Mouse (Mus musculus) forebrain, embryonic 12.5 days (tissue): ENCODE measurements around the gene Tmem160. TPM values are rescaled to one million over a fixed set of nuclear protein-coding genes. Genes with fewer than 3 reads are reported as not detected.

Experiments
- ATAC-seq: fragments of 200-750 bp; cut with Nextera tagmentation; 2 replicates; pipeline ENCODE4 v1.8.0; 2017; ENCODE audit warnings: moderate TSS enrichment; ENCODE audit not compliant: low FRiP score
- H3K27ac ChIP-seq: fragments of 300-500 bp; sonication (generic); 2 replicates; pipeline ENCODE4 v1.5.1; 2016; ENCODE audit warnings: mild to moderate bottlenecking
- H3K27me3 ChIP-seq: fragments of 300-500 bp; sonication (generic); 2 replicates; pipeline ENCODE4 v1.6.1; 2016; ENCODE audit warnings: mild to moderate bottlenecking
- H3K36me3 ChIP-seq: fragments of 300-500 bp; sonication (generic); replicated peaks from 2 replicates; pipeline ENCODE4 v1.6.1; 2016; ENCODE audit warnings: mild to moderate bottlenecking
- H3K4me1 ChIP-seq: fragments of 300-500 bp; sonication (generic); 2 replicates; pipeline ENCODE4 v1.6.1; 2016
- H3K4me2 ChIP-seq: fragments of 300-500 bp; sonication (generic); 2 replicates; pipeline ENCODE4 v1.6.1; 2016; ENCODE audit warnings: mild to moderate bottlenecking, moderate library complexity
- H3K4me3 ChIP-seq: fragments of 300-500 bp; sonication (generic); replicated peaks from 2 replicates; pipeline ENCODE4 v1.5.1; 2016; ENCODE audit warnings: mild to moderate bottlenecking
- H3K9ac ChIP-seq: fragments of 300-500 bp; sonication (generic); 2 replicates; pipeline ENCODE4 v1.6.1; 2016; ENCODE audit warnings: mild to moderate bottlenecking
- H3K9me3 ChIP-seq: fragments of 300-500 bp; sonication (generic); 2 replicates; pipeline ENCODE4 v1.6.1; 2016
- WGBS: fragments of 180-500 bp; shearing (Covaris S2); methylation state at CpG from one replicate; pipeline ENCODE4 v1.1.7; 2016; 5-methylcytosine and 5-hydroxymethylcytosine counted together
- polyA plus RNA-seq: library from polyadenylated mRNA; unstranded; fragments of >200 nt; fragmentation: Nextera tagmentation; extraction: Ambion mirVana; gene quantifications from 2 replicates; pipeline ENCODE4 v1.2.1, GENCODE M21; 2016

The Tmem160 gene
- 42.4 and 53.1 TPM in 2 replicates for polyA plus RNA-seq

DNA sequence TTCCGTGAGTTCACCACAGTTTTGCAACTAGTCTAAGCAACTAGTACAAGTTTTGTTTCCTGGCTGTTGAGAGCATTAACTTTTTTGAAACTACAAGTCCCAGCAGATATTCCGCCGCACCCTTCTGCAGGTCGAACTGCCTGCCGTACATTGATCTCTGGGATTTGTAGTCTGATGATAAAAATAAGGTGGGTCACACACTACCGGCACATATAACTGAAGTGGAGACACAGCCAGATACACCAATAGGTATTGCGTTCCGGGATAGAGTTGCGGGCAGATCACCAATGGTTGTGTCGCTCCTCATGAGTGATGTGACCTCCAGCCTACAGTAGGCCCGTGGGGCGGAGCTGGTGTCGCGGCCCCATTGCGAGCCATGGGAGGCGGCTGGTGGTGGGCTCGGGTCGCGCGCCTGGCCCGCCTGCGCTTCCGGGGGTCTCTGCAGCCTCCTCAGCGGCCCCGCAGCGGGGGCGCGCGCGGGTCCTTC, at the start of gene Tmem160:
Tmem160 (plus strand) TSS at position 193 of the 487 bp plus-strand sequence.
- Histone ChIP-seq H3K4me3 (peak within 1 kb of the TSS; percentile 83), H3K4me1 (peaks cover 10% of the 10 kb centered on the region), H3K9me3 (no peaks in the 10 kb centered on the region), H3K9ac (peak within 1 kb of the TSS; percentile 75), H3K4me2 (peak within 1 kb of the TSS; percentile 93), H3K27me3 (0 out of 2 replicates have a peak, but pooled peaks cover 6% of the 10 kb centered on the region), H3K36me3 (peaks cover 17% of the 10 kb centered on the region; the same call in 1 of the 2 replicates), H3K27ac (peak within 1 kb of the TSS; percentile 69)
- ATAC-seq = peak; percentile 97
- under 1% methylated on average over 27 of the region's 30 CpGs for WGBS

DNA sequence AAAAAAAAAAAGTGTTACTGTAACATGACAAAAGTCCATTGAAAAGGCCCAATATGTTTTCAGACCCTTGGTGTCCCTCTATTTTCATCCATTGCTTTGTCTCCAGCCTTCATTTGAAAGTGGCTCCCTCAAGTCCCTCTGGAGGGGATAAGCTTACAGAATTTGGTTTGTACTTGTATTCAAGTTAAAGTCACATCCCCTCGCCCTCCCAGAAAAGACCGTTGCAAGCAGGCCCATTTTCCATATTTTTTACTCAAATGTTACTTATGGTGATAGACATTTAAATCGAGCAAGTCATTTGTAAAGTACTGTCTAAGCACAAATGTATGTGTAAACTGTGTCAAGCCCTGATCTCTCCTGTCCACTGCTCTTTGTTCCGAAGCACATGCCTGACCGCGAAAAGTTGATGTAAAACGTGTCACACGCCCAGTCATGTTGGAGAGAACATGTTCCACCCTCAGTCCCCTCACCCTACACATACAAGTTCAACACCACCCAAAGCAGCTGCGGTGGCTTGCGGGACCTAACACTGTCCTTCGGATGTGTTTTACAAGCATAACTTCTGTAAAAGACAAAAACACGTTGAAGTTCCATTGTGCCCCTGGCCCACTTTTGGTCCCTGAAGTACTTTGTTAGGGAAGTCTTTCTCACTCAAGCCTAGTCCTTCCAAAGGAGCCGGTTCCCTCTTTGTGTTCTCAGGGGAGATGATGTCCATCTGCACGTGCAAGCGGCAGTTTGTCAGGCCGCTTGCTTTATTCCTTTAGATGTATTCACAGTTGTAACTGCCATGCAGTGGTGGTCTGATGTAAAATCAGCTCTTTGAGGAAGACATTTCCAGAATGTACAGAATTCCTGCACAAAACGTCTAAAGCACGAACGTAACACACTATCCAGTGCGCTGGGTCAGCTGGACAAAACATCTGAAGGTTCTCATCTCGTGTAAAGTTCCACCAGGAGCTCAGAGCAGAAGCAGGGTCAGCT, 49.3 kb upstream of the Tmem160 start:
- Histone ChIP-seq H3K27ac (peak overlapping the region; percentile 100), H3K27me3 (no peaks in the 10 kb centered on the region), H3K4me1 (peaks cover 42% of the 10 kb centered on the region), H3K4me3 (peak overlapping the region; percentile 89), H3K9me3 (no peaks in the 10 kb centered on the region), H3K36me3 (peaks cover 10% of the 10 kb centered on the region), H3K9ac (peak overlapping the region; percentile 100), H3K4me2 (peak overlapping the region; percentile 80)
- ATAC-seq = no peak
- 35% methylated on average over 21 of the region's 21 CpGs for WGBS

DNA sequence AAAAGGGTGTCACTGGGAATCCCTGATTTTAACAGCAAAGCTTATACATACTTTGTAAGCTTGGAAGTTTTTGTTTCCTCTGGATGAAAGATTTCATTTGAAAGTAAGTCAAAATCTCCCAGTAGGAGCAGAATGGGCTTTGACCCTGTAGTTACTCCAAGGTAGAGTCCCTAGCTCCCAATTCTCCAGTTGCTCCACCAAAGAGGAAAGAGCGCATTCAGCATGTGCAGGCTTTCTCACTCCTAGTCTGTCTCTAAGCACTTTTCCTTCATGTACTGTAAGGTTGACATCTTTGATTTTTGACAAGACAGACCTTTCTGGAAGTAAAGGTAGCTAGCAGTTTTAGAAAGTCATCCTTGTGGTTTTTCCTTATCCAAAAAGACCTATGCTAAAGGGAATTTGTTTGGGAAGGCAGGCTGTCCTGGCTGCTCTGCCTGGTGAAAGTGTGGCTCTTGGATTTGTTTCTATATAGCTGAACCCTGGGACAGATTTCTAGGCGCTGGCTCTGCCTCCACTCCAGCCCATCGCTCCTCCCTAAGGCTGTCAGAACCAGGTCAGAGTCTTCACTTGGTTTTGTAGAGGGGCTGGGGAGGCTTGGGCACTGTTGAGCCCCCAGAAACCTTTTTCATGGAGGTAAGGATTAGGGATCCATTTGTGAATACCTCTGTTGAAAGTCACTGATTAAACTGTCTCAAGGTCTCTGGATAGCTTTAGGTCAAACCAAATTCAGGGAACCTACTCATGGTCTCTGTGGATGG, 48.1 kb upstream of the Tmem160 start:
- H3K9me3 ChIP-seq = no peaks in the 10 kb centered on the region
- peaks cover 10% of the 10 kb centered on the region for H3K36me3 ChIP-seq
- no peak overlapping the region for H3K4me3 ChIP-seq
- H3K4me2 ChIP-seq = peak overlapping the region; percentile 24
- ATAC-seq = no peak
- H3K9ac ChIP-seq = peak overlapping the region; percentile 25
- WGBS = 85% methylated on average over 3 of the region's 3 CpGs
- H3K4me1 ChIP-seq = peaks cover 34% of the 10 kb centered on the region
- peak overlapping the region; percentile 50 for H3K27ac ChIP-seq
- no peaks in the 10 kb centered on the region for H3K27me3 ChIP-seq

DNA sequence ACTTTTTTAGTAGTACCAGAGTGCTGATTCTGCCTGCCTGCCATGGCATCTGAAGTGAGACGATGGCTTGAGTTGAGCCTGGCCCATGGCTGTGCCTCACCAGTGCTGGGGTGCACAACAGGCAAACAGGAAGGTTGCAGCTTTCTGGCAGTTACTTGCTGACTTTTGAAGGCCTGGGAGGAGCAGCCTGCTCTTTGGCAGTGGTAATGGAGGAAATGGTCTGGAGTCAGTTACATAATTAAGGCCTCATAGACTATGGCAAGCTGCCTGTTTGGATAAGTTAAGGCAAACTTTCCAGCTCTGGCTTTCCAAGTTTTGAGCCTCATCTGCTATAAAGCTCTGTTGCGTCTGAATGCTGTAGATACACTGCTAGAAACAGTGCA, 47.5 kb upstream of the Tmem160 start:
- no peak overlapping the region for H3K4me3 ChIP-seq

DNA sequence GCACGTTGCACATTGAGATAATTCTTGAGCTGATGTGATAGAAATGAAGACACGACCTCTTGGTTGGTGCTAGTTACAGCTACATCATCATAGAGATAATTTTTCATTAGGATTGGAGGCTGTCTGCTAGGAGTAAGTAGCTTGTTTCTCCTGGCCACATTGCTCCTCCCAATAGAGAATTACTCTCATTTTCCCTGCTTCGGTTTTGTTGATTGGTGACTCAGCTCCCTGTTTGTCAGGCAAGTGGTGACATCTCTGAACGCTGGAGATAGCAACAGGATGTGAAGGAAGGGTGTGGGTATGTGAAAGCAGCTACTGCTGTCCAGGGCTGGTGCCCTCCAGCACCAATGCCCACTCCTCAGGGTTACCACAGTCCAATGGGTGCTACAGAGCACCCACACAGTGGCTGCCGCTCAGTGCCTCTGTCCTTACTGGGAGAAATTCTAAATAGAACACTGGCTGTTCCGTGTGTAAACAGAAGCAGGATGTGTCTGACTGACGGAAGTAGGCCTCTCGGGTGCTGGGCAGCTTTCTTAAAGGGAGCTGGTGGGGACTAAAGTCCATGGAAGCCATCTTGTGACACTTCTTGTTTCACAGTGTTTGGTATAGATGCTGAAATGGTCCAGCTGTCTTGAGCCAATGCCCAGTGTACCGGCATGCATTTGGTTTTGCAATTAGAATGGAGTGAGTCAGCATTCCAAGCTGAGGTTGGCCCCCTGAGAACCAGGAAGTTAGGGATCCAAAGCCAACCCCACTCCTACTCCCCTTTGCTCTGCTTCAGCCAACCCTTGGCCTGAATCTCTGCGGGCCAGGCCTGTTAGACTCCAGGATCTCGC, 46.8 kb upstream of the Tmem160 start:
- Histone ChIP-seq H3K4me3 (no peak overlapping the region), H3K4me2 (peak overlapping the region; percentile 24; the same call in 1 of the 2 replicates)

More for the DNA sequence above, 47.5 kb upstream of the Tmem160 start:
- ATAC-seq = no peak
- Histone ChIP-seq H3K4me2 (peak overlapping the region; percentile 24; the same call in 1 of the 2 replicates), H3K27me3 (no peaks in the 10 kb centered on the region), H3K27ac (peak overlapping the region; percentile 50), H3K36me3 (peaks cover 10% of the 10 kb centered on the region), H3K4me1 (peaks cover 34% of the 10 kb centered on the region), H3K9me3 (no peaks in the 10 kb centered on the region), H3K9ac (peak overlapping the region; percentile 25; the same call in 1 of the 2 replicates)
- 85% methylated on average over 2 of the region's 2 CpGs for WGBS

DNA sequence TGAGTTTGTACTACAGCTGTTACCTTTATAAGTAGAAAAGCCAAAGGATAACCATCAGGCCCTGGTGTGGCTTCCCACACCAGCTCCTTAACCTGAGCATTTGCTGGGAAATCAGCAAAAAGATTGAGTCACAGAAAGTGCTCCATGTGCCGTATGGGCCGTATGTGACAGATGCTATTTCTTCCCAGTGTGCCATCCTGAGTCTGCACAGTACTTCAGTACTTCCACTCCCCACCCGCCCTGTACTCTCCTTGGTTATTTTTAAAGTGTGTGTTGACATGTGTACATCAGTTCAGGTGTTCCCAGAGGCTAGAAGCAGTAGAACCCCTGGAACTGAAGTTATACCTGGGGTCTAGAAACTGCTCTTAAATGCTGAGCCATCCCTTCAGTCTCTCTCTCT, 45.6 kb upstream of the Tmem160 start:
- H3K4me2 ChIP-seq = no peak overlapping the region
- ATAC-seq = no peak
- peaks cover 18% of the 10 kb centered on the region for H3K36me3 ChIP-seq
- peaks cover 39% of the 10 kb centered on the region for H3K4me1 ChIP-seq
- H3K9me3 ChIP-seq = no peaks in the 10 kb centered on the region
- H3K9ac ChIP-seq = no peak overlapping the region
- 87% methylated on average over 3 of the region's 3 CpGs for WGBS
- H3K4me3 ChIP-seq = no peak overlapping the region
- H3K27me3 ChIP-seq = no peaks in the 10 kb centered on the region
- H3K27ac ChIP-seq = no peak overlapping the region

More for the DNA sequence above, 46.8 kb upstream of the Tmem160 start:
- Histone ChIP-seq H3K9me3 (no peaks in the 10 kb centered on the region), H3K27me3 (no peaks in the 10 kb centered on the region), H3K27ac (peak overlapping the region; percentile 61), H3K4me1 (peaks cover 34% of the 10 kb centered on the region), H3K36me3 (peaks cover 15% of the 10 kb centered on the region), H3K9ac (peak overlapping the region; percentile 21; the same call in 1 of the 2 replicates)
- ATAC-seq = no peak
- WGBS = 83% methylated on average over 11 of the region's 11 CpGs

DNA sequence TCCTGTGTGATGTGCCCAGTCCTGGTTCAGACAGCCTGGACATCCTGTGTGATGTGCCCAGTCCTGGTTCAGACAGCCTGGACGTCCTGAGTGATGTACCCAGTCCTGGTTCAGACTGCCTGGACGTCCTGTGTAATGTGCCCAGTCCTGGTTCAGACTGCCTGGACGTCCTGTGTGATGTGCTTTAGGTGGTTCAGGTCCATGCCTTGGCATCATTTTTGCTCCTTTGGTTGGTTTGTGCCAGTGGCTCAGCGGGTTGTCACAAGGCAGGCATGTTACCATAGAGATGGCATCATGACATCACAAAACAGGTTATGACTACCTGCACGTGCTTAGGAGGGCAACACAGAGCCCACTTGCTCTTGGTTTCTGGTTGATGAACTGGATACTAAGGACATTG, 41.5 kb upstream of the Tmem160 start:
- 93% methylated on average over 5 of the region's 5 CpGs for WGBS
- Histone ChIP-seq H3K36me3 (peaks cover 19% of the 10 kb centered on the region), H3K27ac (0 out of 2 replicates have a peak overlapping the region, but pooled peaks have one; percentile 13), H3K4me2 (no peak overlapping the region), H3K4me1 (peaks cover 30% of the 10 kb centered on the region), H3K9me3 (no peaks in the 10 kb centered on the region), H3K27me3 (no peaks in the 10 kb centered on the region), H3K9ac (no peak overlapping the region), H3K4me3 (no peak overlapping the region)
- no peak for ATAC-seq

DNA sequence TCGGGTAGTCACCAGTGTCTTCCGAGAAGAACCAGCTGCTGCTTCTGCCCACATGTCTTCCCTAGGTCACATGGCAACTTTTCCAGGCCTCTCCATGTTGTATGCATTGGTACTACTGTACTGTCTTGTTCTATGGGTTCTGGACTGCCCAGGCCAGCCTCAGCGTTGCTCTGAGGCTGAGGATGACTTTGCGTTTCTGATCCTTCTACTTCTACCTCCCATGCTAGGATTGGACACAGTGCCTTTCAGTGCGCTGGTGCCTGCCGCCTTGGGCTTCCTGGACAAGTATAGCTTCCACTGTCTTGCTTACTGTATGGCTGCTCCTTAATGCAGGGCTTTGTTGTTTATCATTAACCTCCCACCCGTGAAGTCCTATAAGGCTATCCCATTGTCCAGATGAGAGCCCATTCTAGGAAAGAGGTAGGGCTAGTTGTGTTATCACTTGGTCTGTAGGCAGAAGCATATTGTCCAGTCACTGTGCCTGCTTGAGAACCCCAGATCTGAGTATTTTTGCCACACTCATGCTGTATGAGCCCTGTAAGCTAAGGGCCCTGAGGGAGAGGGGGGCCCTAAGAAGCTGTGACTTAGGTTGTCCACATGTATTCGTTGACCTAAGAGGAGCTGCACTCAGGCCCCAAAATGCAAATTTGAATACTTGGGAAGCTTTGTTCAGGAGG, 40.2 kb upstream of the Tmem160 start:
- Histone ChIP-seq H3K27ac (peak overlapping the region; percentile 56; the same call in 1 of the 2 replicates), H3K27me3 (no peaks in the 10 kb centered on the region), H3K4me1 (peaks cover 26% of the 10 kb centered on the region), H3K4me3 (no peak overlapping the region), H3K36me3 (peaks cover 27% of the 10 kb centered on the region), H3K9ac (no peak overlapping the region), H3K4me2 (no peak overlapping the region), H3K9me3 (no peaks in the 10 kb centered on the region)
- ATAC-seq = no peak
- WGBS = 86% methylated on average over 8 of the region's 8 CpGs

DNA sequence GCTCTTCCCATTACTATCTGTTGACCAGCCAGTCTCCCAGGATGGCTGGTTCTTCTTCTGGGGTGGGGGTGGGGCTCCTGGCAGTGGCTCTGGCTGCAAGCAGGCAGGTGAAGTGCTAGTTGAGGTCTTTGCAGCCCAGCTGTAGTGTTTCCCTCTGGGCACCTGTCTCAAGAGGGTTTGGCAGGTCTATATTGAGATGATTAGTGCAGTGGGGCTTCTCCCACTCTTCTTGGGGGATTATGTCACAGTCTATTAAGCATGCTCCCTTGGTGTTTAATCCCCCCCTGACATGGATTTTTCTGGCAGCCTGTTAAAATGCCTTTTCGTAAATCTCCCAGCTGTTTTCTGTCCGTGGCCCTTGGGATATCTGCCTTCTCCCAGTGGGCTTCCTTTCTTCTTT, 39.6 kb upstream of the Tmem160 start:
- Histone ChIP-seq H3K9ac (no peak overlapping the region), H3K4me1 (peaks cover 26% of the 10 kb centered on the region), H3K4me3 (no peak overlapping the region), H3K27me3 (no peaks in the 10 kb centered on the region), H3K27ac (peak overlapping the region; percentile 54), H3K4me2 (no peak overlapping the region), H3K36me3 (peaks cover 33% of the 10 kb centered on the region), H3K9me3 (no peaks in the 10 kb centered on the region)
- 65% methylated on average over 2 of the region's 2 CpGs for WGBS
- ATAC-seq = no peak

DNA sequence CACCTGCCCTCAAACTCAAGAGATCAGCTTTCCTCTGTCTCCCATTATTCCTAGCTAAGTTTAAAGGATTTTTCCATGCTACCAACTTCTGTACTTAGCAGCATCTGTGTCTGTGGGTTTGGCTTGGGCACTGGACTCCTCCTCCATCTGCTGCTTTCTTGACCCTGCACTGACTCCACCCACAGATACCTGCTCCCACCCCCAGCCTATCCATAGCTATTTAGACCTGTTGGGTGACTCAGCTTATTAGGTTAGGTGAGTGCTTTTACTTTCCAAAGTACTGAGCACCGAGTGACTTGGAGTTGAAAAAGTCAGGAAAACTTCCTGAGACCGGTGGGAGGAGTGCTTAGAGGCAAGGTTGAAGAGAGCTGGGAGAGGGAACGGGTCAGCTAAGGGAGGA, 37.2 kb upstream of the Tmem160 start:
- WGBS = 78% methylated on average over 3 of the region's 3 CpGs
- no peaks in the 10 kb centered on the region for H3K27me3 ChIP-seq
- H3K9ac ChIP-seq = no peak overlapping the region
- no peak for ATAC-seq
- peaks cover 26% of the 10 kb centered on the region for H3K4me1 ChIP-seq
- no peak overlapping the region for H3K4me3 ChIP-seq
- no peak overlapping the region for H3K4me2 ChIP-seq
- peaks cover 56% of the 10 kb centered on the region for H3K36me3 ChIP-seq
- H3K27ac ChIP-seq = no peak overlapping the region
- H3K9me3 ChIP-seq = no peaks in the 10 kb centered on the region
